Mouse (Mus musculus): ENCODE results near the gene Treml2. TPM values are rescaled to one million over a fixed set of nuclear protein-coding genes. Genes with fewer than 3 reads are reported as not detected.
"Not testable (repeated sequence)": the region's sequence is repeated elsewhere in the genome, so short reads cannot be mapped to it uniquely, and the experiment has no call there.

Gene Treml2
- polyA plus RNA-seq, 1 experiment from 2014 or later: 0.21 TPM

- no peaks in the 10 kb centered on the region for H3K27me3 ChIP-seq
- H3K9ac ChIP-seq: no peak overlapping the region
- H3K4me2 ChIP-seq: no peak overlapping the region
- no peak for ATAC-seq (ENCODE audit: low FRiP score, low read depth)
- no peak overlapping the region for H3K27ac ChIP-seq (replicated peaks)
- H3K4me1 ChIP-seq (replicated peaks): no peaks in the 10 kb centered on the region
- no peak overlapping the region for H3K4me3 ChIP-seq
- 71% methylated on average over 7 of the region's 7 CpGs for WGBS
- H3K9me3 ChIP-seq: no peaks in the 10 kb centered on the region
- H3K36me3 ChIP-seq: no peaks in the 10 kb centered on the region
These were observed 458 bp downstream of the Treml2 start for GRCm38 (mm10) chr17:48299756-48300155.

- no peak overlapping the region for H3K27ac ChIP-seq (replicated peaks)
- no peak for ATAC-seq (ENCODE audit: low FRiP score, low read depth)
- H3K36me3 ChIP-seq: no peaks in the 10 kb centered on the region
- 85% methylated on average over 7 of the region's 7 CpGs for WGBS
- H3K4me2 ChIP-seq: no peak overlapping the region
- no peak overlapping the region for H3K4me3 ChIP-seq
- H3K27me3 ChIP-seq: no peaks in the 10 kb centered on the region
- H3K9ac ChIP-seq: no peak overlapping the region
- no peaks in the 10 kb centered on the region for H3K4me1 ChIP-seq (replicated peaks)
- no peaks in the 10 kb centered on the region for H3K9me3 ChIP-seq
These were observed 901 bp downstream of the Treml2 start for GRCm38 (mm10) chr17:48300199-48300598.

GRCm38 (mm10) chr17:48300861-48301260, 1.6 kb downstream of the Treml2 start:
- no peaks in the 10 kb centered on the region for H3K36me3 ChIP-seq
- H3K27ac ChIP-seq (replicated peaks): no peak overlapping the region
- H3K27me3 ChIP-seq: no peaks in the 10 kb centered on the region
- H3K9me3 ChIP-seq: no peaks in the 10 kb centered on the region
- WGBS: 79% methylated on average over 9 of the region's 9 CpGs
- H3K9ac ChIP-seq: no peak overlapping the region
- no peak for ATAC-seq (ENCODE audit: low FRiP score, low read depth)
- H3K4me1 ChIP-seq (replicated peaks): no peaks in the 10 kb centered on the region
- no peak overlapping the region for H3K4me2 ChIP-seq
- no peak overlapping the region for H3K4me3 ChIP-seq

- Histone ChIP-seq H3K4me2 (no peak overlapping the region), H3K27me3 (no peaks in the 10 kb centered on the region), H3K36me3 (no peaks in the 10 kb centered on the region), H3K9me3 (no peaks in the 10 kb centered on the region), H3K27ac (replicated peaks) (no peak overlapping the region), H3K4me1 (replicated peaks) (no peaks in the 10 kb centered on the region), H3K9ac (no peak overlapping the region), H3K4me3 (no peak overlapping the region)
- 91% methylated on average over 5 of the region's 5 CpGs for WGBS
- ATAC-seq (ENCODE audit: low FRiP score, low read depth): no peak
These were observed 2.5 kb downstream of the Treml2 start for GRCm38 (mm10) chr17:48301792-48302191.

GRCm38 (mm10) chr17:48312124-48312523, 12.8 kb downstream of the Treml2 start:
- no peaks in the 10 kb centered on the region for H3K36me3 ChIP-seq
- no peaks in the 10 kb centered on the region for H3K9me3 ChIP-seq
- 75% methylated on average over 2 of the region's 2 CpGs for WGBS
- no peak overlapping the region for H3K27ac ChIP-seq (replicated peaks)
- H3K4me3 ChIP-seq: no peak overlapping the region
- ATAC-seq (ENCODE audit: low FRiP score, low read depth): no peak
- H3K4me1 ChIP-seq (replicated peaks): no peaks in the 10 kb centered on the region
- H3K9ac ChIP-seq: no peak overlapping the region
- no peak overlapping the region for H3K4me2 ChIP-seq
- no peaks in the 10 kb centered on the region for H3K27me3 ChIP-seq

GRCm38 (mm10) chr17:48315905-48316579, 16.7 kb downstream of the Treml2 start, which contains the start of gene B430306N03Rik:
Gene B430306N03Rik, plus strand, starts transcription at chr17:48316141.
- H3K4me1 ChIP-seq (replicated peaks); H3K27ac ChIP-seq (replicated peaks); H3K9ac ChIP-seq; H3K36me3 ChIP-seq; H3K27me3 ChIP-seq; ATAC-seq (ENCODE audit: low FRiP score, low read depth); H3K4me2 ChIP-seq; H3K4me3 ChIP-seq; H3K9me3 ChIP-seq: not testable (repeated sequence)
- 100% methylated on average over 3 of the region's 3 CpGs for WGBS

GRCm38 (mm10) chr17:48318686-48319085, 19.4 kb downstream of the Treml2 start:
- Histone ChIP-seq H3K4me3 (no peak overlapping the region), H3K4me2 (no peak overlapping the region), H3K9me3 (no peaks in the 10 kb centered on the region), H3K4me1 (replicated peaks) (no peaks in the 10 kb centered on the region), H3K27ac (replicated peaks) (no peak overlapping the region), H3K27me3 (no peaks in the 10 kb centered on the region), H3K36me3 (no peaks in the 10 kb centered on the region), H3K9ac (no peak overlapping the region)
- 97% methylated on average over 1 of the region's 1 CpGs for WGBS
- no peak for ATAC-seq (ENCODE audit: low FRiP score, low read depth)

GRCm38 (mm10) chr17:48321279-48321678, 22.0 kb downstream of the Treml2 start:
- WGBS: 89% methylated on average over 2 of the region's 2 CpGs
- Histone ChIP-seq H3K27me3 (no peaks in the 10 kb centered on the region), H3K36me3 (no peaks in the 10 kb centered on the region), H3K4me2 (no peak overlapping the region), H3K9ac (no peak overlapping the region), H3K4me1 (replicated peaks) (no peaks in the 10 kb centered on the region), H3K4me3 (no peak overlapping the region), H3K27ac (replicated peaks) (no peak overlapping the region), H3K9me3 (no peaks in the 10 kb centered on the region)
- ATAC-seq (ENCODE audit: low FRiP score, low read depth): no peak

- Histone ChIP-seq H3K27ac (replicated peaks) (no peak overlapping the region), H3K4me1 (replicated peaks) (no peaks in the 10 kb centered on the region), H3K27me3 (no peaks in the 10 kb centered on the region), H3K9ac (no peak overlapping the region), H3K36me3 (no peaks in the 10 kb centered on the region), H3K9me3 (no peaks in the 10 kb centered on the region), H3K4me3 (no peak overlapping the region), H3K4me2 (no peak overlapping the region)
- 59% methylated on average over 3 of the region's 3 CpGs for WGBS
- no peak for ATAC-seq (ENCODE audit: low FRiP score, low read depth)
These were observed 23.9 kb downstream of the Treml2 start for GRCm38 (mm10) chr17:48323236-48323635.

GRCm38 (mm10) chr17:48324258-48324657, 25.0 kb downstream of the Treml2 start:
- Histone ChIP-seq H3K4me1 (replicated peaks) (no peaks in the 10 kb centered on the region), H3K9ac (no peak overlapping the region), H3K4me3 (no peak overlapping the region), H3K27me3 (no peaks in the 10 kb centered on the region), H3K36me3 (no peaks in the 10 kb centered on the region), H3K27ac (replicated peaks) (no peak overlapping the region), H3K9me3 (no peaks in the 10 kb centered on the region), H3K4me2 (no peak overlapping the region)
- WGBS: 87% methylated on average over 5 of the region's 5 CpGs
- no peak for ATAC-seq (ENCODE audit: low FRiP score, low read depth)

- 95% methylated on average over 6 of the region's 6 CpGs for WGBS
These were observed 25.8 kb downstream of the Treml2 start for GRCm38 (mm10) chr17:48325093-48325492.

GRCm38 (mm10) chr17:48325638-48326037, 26.3 kb downstream of the Treml2 start:
- no peak overlapping the region for H3K27ac ChIP-seq (replicated peaks)
- H3K36me3 ChIP-seq: no peaks in the 10 kb centered on the region
- whole genome bisulfite sequencing: 91% methylated on average over 11 of the region's 11 CpGs
- H3K4me2 ChIP-seq: no peak overlapping the region
- no peaks in the 10 kb centered on the region for H3K27me3 ChIP-seq
- no peaks in the 10 kb centered on the region for H3K9me3 ChIP-seq
- H3K4me1 ChIP-seq (replicated peaks): no peaks in the 10 kb centered on the region
- no peak for ATAC-seq (ENCODE audit: low FRiP score, low read depth)
- no peak overlapping the region for H3K4me3 ChIP-seq
- no peak overlapping the region for H3K9ac ChIP-seq

More at GRCm38 (mm10) chr17:48325093-48325492, 25.8 kb downstream of the Treml2 start:
- no peaks in the 10 kb centered on the region for H3K4me1 ChIP-seq (replicated peaks)
- H3K9me3 ChIP-seq: no peaks in the 10 kb centered on the region
- H3K36me3 ChIP-seq: no peaks in the 10 kb centered on the region
- H3K4me3 ChIP-seq: no peak overlapping the region
- no peak overlapping the region for H3K4me2 ChIP-seq
- no peak overlapping the region for H3K27ac ChIP-seq (replicated peaks)
- H3K27me3 ChIP-seq: no peaks in the 10 kb centered on the region
- no peak overlapping the region for H3K9ac ChIP-seq
- no peak for ATAC-seq (ENCODE audit: low FRiP score, low read depth)

GRCm38 (mm10) chr17:48326656-48327055, 27.4 kb downstream of the Treml2 start:
- Histone ChIP-seq H3K27ac (replicated peaks) (no peak overlapping the region), H3K4me2 (no peak overlapping the region), H3K36me3 (no peaks in the 10 kb centered on the region), H3K4me1 (replicated peaks) (no peaks in the 10 kb centered on the region), H3K27me3 (no peaks in the 10 kb centered on the region), H3K9ac (no peak overlapping the region), H3K9me3 (no peaks in the 10 kb centered on the region), H3K4me3 (no peak overlapping the region)
- no peak for ATAC-seq (ENCODE audit: low FRiP score, low read depth)
- WGBS: 90% methylated on average over 4 of the region's 4 CpGs

Data from hindbrain, embryonic 15.5 days (tissue).